Mouse (Mus musculus) hindbrain, postnatal 0 days (tissue): ENCODE data around the gene Cetn4. TPM values are rescaled to one million over a fixed set of nuclear protein-coding genes. Genes with fewer than 3 reads are reported as not detected.

Source experiments
- ATAC-seq: fragments of 200-750 bp; cut with Nextera tagmentation; 2 replicates; pipeline ENCODE4 v1.8.0; 2017; ENCODE audit warnings: mild to moderate bottlenecking, moderate TSS enrichment, moderate library complexity
- DNase-seq: peaks from one replicate; pipeline ENCODE4 v3.0.0-alpha.2; 2015; ENCODE audit warnings: low spot score
- H3K27ac ChIP-seq: fragments of 300-500 bp; sonication (generic); 2 replicates; pipeline ENCODE4 v1.5.1; 2014; ENCODE audit warnings: mild to moderate bottlenecking
- H3K27me3 ChIP-seq: fragments of 300-500 bp; sonication (generic); 2 replicates; pipeline ENCODE4 v1.6.1; 2014; ENCODE audit warnings: low read length, mixed read lengths; ENCODE audit not compliant: insufficient read depth
- H3K36me3 ChIP-seq: fragments of 300-500 bp; sonication (generic); 2 replicates; pipeline ENCODE4 v1.6.1; 2014; ENCODE audit warnings: low read length, mixed read lengths; ENCODE audit not compliant: insufficient read depth
- H3K4me1 ChIP-seq: fragments of 300-500 bp; sonication (generic); 2 replicates; pipeline ENCODE4 v1.6.1; 2014; ENCODE audit warnings: antibody characterized with exemption, low read length, mixed read lengths; ENCODE audit not compliant: insufficient read depth
- H3K4me2 ChIP-seq: fragments of 300-500 bp; sonication (generic); 2 replicates; pipeline ENCODE4 v1.6.1; 2014; ENCODE audit warnings: low read depth, mild to moderate bottlenecking, low read length, moderate library complexity, mixed read lengths
- H3K4me3 ChIP-seq: fragments of 300-500 bp; sonication (generic); 2 replicates; pipeline ENCODE4 v1.5.1; 2014; ENCODE audit warnings: low read length
- H3K9ac ChIP-seq: fragments of 300-500 bp; sonication (generic); replicated peaks from 2 replicates; pipeline ENCODE4 v1.6.1; 2014; ENCODE audit warnings: mild to moderate bottlenecking, low read length, moderate library complexity, mixed read lengths
- H3K9me3 ChIP-seq: fragments of 300-500 bp; sonication (generic); 2 replicates; pipeline ENCODE4 v1.6.1; 2016; ENCODE audit warnings: low read length, mixed read lengths
- CTCF ChIP-seq: IDR thresholded peaks from 2 replicates; pipeline ENCODE4 v1.5.1; 2016; ENCODE audit warnings: antibody characterized with exemption, control low read depth, low read depth
- WGBS: fragments of 180-500 bp; shearing (Covaris S2); extraction: QIAGEN DNeasy Blood & Tissue Kit; methylation state at CpG from one replicate; pipeline ENCODE4 v1.1.7; 2014; 5-methylcytosine and 5-hydroxymethylcytosine counted together
- polyA plus RNA-seq: library from polyadenylated mRNA; unstranded; fragments of >200 nt; fragmentation: Nextera tagmentation; extraction: Ambion mirVana; gene quantifications from 2 replicates; pipeline ENCODE4 v1.2.1, GENCODE M21; 2015
- total RNA-seq: library from RNA; depleted of rRNA; stranded (reverse); fragments of >200 nt; gene quantifications from 2 replicates; pipeline ENCODE4 v1.2.3, GENCODE M21; 2014

The Cetn4 gene
- total and polyA plus RNA-seq, 2 experiments from 2014 or later: 3.3 to 4.4 TPM

GRCm38 (mm10) chr3:37328489-37328888, 16.0 kb upstream of the Cetn4 start:
- WGBS: 76% methylated on average over 2 of the region's 2 CpGs
- H3K4me1 ChIP-seq: no peaks in the 10 kb centered on the region
- no peak overlapping the region for H3K27ac ChIP-seq
- H3K36me3 ChIP-seq: no peaks in the 10 kb centered on the region
- H3K9me3 ChIP-seq: no peaks in the 10 kb centered on the region
- no peaks in the 10 kb centered on the region for H3K27me3 ChIP-seq
- DNase-seq: no peak
- no peak overlapping the region for H3K9ac ChIP-seq
- H3K4me3 ChIP-seq: no peak overlapping the region
- TF ChIP-seq CTCF: no peak
- ATAC-seq: no peak
- H3K4me2 ChIP-seq: no peak overlapping the region

GRCm38 (mm10) chr3:37326627-37327026, 14.1 kb upstream of the Cetn4 start:
- DNase-seq: no peak
- ATAC-seq: no peak
- WGBS: 86% methylated on average over 3 of the region's 3 CpGs

GRCm38 (mm10) chr3:37325317-37326112, 13.0 kb upstream of the Cetn4 start:
- 91% methylated on average over 5 of the region's 5 CpGs for WGBS
- no peak for TF ChIP-seq CTCF
- Histone ChIP-seq H3K4me3 (no peak overlapping the region), H3K9ac (no peak overlapping the region), H3K27ac (no peak overlapping the region), H3K4me1 (no peaks in the 10 kb centered on the region), H3K4me2 (no peak overlapping the region), H3K36me3 (no peaks in the 10 kb centered on the region), H3K27me3 (no peaks in the 10 kb centered on the region), H3K9me3 (no peaks in the 10 kb centered on the region)
- ATAC-seq (no peak), DNase-seq (no peak)

More at GRCm38 (mm10) chr3:37326627-37327026, 14.1 kb upstream of the Cetn4 start:
- Histone ChIP-seq H3K4me1 (no peaks in the 10 kb centered on the region), H3K4me2 (no peak overlapping the region), H3K36me3 (no peaks in the 10 kb centered on the region), H3K9me3 (no peaks in the 10 kb centered on the region), H3K4me3 (no peak overlapping the region), H3K27me3 (no peaks in the 10 kb centered on the region), H3K9ac (no peak overlapping the region), H3K27ac (no peak overlapping the region)
- TF ChIP-seq CTCF: no peak

GRCm38 (mm10) chr3:37324310-37324709, 11.8 kb upstream of the Cetn4 start:
- Histone ChIP-seq H3K27me3 (no peaks in the 10 kb centered on the region), H3K4me1 (no peaks in the 10 kb centered on the region), H3K36me3 (peaks cover 2% of the 10 kb centered on the region; the same call in 1 of the 2 replicates), H3K9ac (no peak overlapping the region), H3K9me3 (no peaks in the 10 kb centered on the region), H3K4me3 (no peak overlapping the region), H3K27ac (no peak overlapping the region), H3K4me2 (no peak overlapping the region)
- peak; percentile 68 for TF ChIP-seq CTCF
- ATAC-seq: no peak
- 51% methylated on average over 3 of the region's 3 CpGs for WGBS
- DNase-seq: peak; percentile 36

- Histone ChIP-seq H3K4me1 (peaks cover 3% of the 10 kb centered on the region; the same call in 1 of the 2 replicates), H3K9me3 (no peaks in the 10 kb centered on the region), H3K4me2 (no peak overlapping the region), H3K9ac (no peak overlapping the region), H3K4me3 (no peak overlapping the region), H3K27ac (no peak overlapping the region), H3K27me3 (no peaks in the 10 kb centered on the region), H3K36me3 (peaks cover 6% of the 10 kb centered on the region; the same call in 1 of the 2 replicates)
- WGBS: 94% methylated on average over 1 of the region's 1 CpGs
- TF ChIP-seq CTCF: no peak
- DNase-seq (no peak), ATAC-seq (no peak)
Observed at GRCm38 (mm10) chr3:37316233-37316632, 3.7 kb upstream of the Cetn4 start.

- Histone ChIP-seq H3K27me3 (no peaks in the 10 kb centered on the region), H3K27ac (no peak overlapping the region), H3K4me1 (peaks cover 3% of the 10 kb centered on the region; the same call in 1 of the 2 replicates), H3K36me3 (no peaks in the 10 kb centered on the region), H3K4me3 (peak overlapping the region; percentile 87), H3K4me2 (peak overlapping the region; percentile 73), H3K9me3 (no peaks in the 10 kb centered on the region), H3K9ac (peak overlapping the region; percentile 84)
- WGBS: 26% methylated on average over 1 of the region's 1 CpGs
- ATAC-seq (no peak), DNase-seq (no peak)
- no peak for TF ChIP-seq CTCF
Observed at GRCm38 (mm10) chr3:37313371-37313770, 863 bp upstream of the Cetn4 start.

- 3% methylated on average over 10 of the region's 10 CpGs for WGBS
- Histone ChIP-seq H3K9me3 (no peaks in the 10 kb centered on the region), H3K4me2 (peak overlapping the region; percentile 73), H3K9ac (peak overlapping the region; percentile 84), H3K4me3 (peak overlapping the region; percentile 87), H3K4me1 (peaks cover 3% of the 10 kb centered on the region; the same call in 1 of the 2 replicates), H3K36me3 (no peaks in the 10 kb centered on the region), H3K27me3 (no peaks in the 10 kb centered on the region), H3K27ac (peak overlapping the region; percentile 78; the same call in 1 of the 2 replicates)
- ATAC-seq (no peak), DNase-seq (no peak)
- no peak for TF ChIP-seq CTCF
Observed at GRCm38 (mm10) chr3:37311897-37312369, 575 bp downstream of the Cetn4 start.
